Mouse (Mus musculus) cerebellum, adult 18-20 months (tissue): Measurements from ENCODE around the gene Pgam5.

Source experiments
- DNase-seq, 2 experiments: peaks; one replicate each; pipeline ENCODE4 v3.0.0; 2021

Pgam5 gene

DNA sequence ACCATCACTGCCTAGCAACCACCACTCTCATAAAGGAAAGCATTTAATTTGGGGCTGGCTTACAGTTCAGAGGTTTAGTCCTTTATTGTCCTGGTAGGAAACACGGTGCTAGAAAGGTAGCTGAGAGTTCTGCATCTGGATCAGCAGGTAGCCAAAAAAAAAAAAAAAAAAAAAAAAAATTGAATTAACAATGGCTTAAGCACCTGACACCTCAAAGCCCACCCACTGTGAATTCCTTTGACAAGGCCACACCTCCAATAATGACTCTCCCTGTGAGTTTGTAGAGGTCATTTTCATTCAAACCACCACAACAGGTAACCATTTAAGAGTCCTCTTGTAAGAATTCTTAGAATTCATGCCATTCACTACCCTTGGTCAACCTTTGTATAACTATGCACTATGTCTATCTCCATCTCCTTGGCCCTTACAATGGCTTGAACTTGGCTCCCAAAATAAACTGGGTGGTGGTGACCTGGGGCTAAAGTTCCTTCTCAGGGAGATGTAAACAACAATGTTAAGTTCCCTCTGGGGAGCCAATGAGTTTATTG lies 42.3 kb downstream of the Pgam5 start:
- DNase-seq = no peak

GRCm38 (mm10) chr5:110225056-110225455 lies 44.7 kb downstream of the Pgam5 start:
- DNase-seq = no peak

GRCm38 (mm10) chr5:110222757-110223156 lies 47.0 kb downstream of the Pgam5 start:
- DNase-seq = peak; percentile 82 to 89

DNA sequence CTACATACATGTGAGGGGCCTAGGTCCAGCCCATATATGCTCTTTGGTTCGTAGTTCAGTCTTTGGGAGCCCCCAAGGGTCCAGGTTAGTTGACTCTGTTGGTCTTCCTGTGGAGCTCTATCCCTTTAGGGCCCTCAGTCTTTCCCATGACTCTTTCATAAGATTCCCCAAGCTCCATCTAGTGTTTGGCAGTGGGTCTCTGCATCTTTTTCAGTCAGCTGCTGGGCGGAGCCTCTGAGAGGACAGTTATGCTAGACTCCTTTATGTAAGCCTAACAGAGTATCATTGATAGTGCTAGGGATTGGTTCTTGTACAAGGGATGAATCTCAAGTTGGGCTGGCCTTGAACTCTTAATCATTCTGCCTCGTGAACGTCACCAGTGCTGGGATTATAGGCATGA lies 49.4 kb downstream of the Pgam5 start:
- DNase-seq = no peak

DNA sequence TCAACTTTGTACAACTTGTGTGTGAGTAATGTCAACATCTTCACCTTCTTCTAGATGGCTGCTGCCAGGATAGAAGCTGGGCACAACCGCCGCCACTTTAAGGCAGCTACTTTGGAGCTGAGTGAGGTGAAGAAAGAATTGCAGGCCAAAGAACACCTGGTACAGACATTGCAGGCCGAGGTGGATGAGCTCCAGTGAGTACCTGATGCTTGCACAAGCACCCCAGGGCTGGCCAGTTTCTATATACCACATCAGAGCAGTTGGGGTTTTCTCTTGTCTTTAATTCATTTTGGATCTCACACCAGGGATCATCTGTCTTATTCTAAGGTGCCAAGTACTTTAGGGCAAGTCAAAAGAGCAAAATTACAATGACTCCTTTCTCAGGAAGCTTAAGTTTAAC lies 52.9 kb downstream of the Pgam5 start:
- no peak for DNase-seq

DNA sequence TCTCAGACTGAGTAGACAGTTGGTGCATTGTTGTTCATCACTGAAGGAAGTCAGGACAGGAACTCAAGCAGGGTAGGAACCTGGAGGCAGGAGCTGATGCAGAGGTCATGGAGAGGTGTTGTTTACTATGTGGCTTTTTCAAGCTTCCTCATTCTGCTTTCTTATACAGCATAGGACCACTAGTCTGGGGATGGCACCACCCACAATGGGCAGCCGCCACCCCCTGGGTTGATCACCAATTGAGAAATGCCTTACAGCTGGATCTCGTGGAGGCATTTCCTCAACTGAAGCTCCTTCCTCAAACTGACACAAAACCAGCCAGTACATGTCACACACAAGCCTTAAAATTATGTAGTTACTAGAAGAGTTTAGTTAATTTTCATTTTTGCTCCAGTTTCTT lies 58.4 kb downstream of the Pgam5 start:
- no peak for DNase-seq
